Mouse (Mus musculus) hindbrain, embryonic 14.5 days (tissue): ENCODE measurements at regions not wholly inside any gene's neighbourhood (a gene's known extent, or its start where the extent isn't known, plus 50 kb on each side); places are given as distances from the start of the nearest gene placed in this dataset.

Experiments used
- ATAC-seq: fragments of 200-750 bp; cut with Nextera tagmentation; 2 replicates; pipeline ENCODE4 v1.8.0; 2017; ENCODE audit warnings: moderate number of reproducible peaks, mild to moderate bottlenecking, moderate TSS enrichment, moderate library complexity; ENCODE audit not compliant: low FRiP score
- DNase-seq: peaks from one replicate; pipeline ENCODE4 v3.0.0-alpha.2; 2015; ENCODE audit warnings: low spot score
- H3K27ac ChIP-seq: fragments of 300-500 bp; sonication (generic); 2 replicates; pipeline ENCODE4 v1.5.1; 2014; ENCODE audit warnings: mild to moderate bottlenecking, moderate library complexity
- H3K27me3 ChIP-seq: fragments of 300-500 bp; sonication (generic); 2 replicates; pipeline ENCODE4 v1.6.1; 2014; ENCODE audit warnings: mild to moderate bottlenecking, low read length, mixed read lengths; ENCODE audit not compliant: control insufficient read depth, insufficient read depth
- H3K36me3 ChIP-seq: fragments of 300-500 bp; sonication (generic); replicated peaks from 2 replicates; pipeline ENCODE4 v1.6.1; 2014; ENCODE audit not compliant: control insufficient read depth, insufficient read depth
- H3K4me1 ChIP-seq: fragments of 300-500 bp; sonication (generic); replicated peaks from 2 replicates; pipeline ENCODE4 v1.6.1; 2014; ENCODE audit warnings: antibody characterized with exemption, low read length, mixed read lengths; ENCODE audit not compliant: control insufficient read depth, insufficient read depth
- H3K4me2 ChIP-seq: fragments of 300-500 bp; sonication (generic); replicated peaks from 2 replicates; pipeline ENCODE4 v1.6.1; 2014; ENCODE audit warnings: mild to moderate bottlenecking, moderate library complexity
- H3K4me3 ChIP-seq: fragments of 300-500 bp; sonication (generic); replicated peaks from 2 replicates; pipeline ENCODE4 v1.5.1; 2014; ENCODE audit warnings: mild to moderate bottlenecking, low read length
- H3K9ac ChIP-seq: fragments of 300-500 bp; sonication (generic); 2 replicates; pipeline ENCODE4 v1.6.1; 2014
- H3K9me3 ChIP-seq: fragments of 300-500 bp; sonication (generic); 2 replicates; pipeline ENCODE4 v1.6.1; 2016; ENCODE audit warnings: low read length; ENCODE audit not compliant: control insufficient read depth
- WGBS: fragments of 180-500 bp; shearing (Covaris S2); extraction: QIAGEN DNeasy Blood & Tissue Kit; methylation state at CpG from one replicate; pipeline ENCODE4 v1.1.7; 2014; 5-methylcytosine and 5-hydroxymethylcytosine counted together

DNA sequence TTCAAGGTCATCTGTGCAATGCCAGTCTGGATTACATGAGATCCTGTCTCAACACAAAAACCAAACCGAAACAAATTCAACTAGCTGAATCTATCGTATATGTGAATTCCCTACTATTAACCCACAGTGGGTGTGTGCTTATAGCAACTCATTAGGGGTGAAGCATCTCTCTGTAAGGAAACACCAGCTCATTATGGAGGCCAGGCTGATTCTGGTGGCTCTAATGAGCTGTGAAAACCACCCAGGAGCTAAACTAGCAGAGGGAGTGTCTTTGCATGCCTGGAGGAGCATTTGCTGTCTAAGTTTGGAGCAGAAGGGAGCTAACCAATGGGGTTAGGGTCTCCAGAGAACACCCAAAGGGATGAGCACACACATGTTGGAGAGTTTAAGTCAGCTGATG lies 54.1 kb upstream of the Adamts2 start:
- no peaks in the 10 kb centered on the region for H3K36me3 ChIP-seq
- no peaks in the 10 kb centered on the region for H3K9me3 ChIP-seq
- no peak overlapping the region for H3K9ac ChIP-seq
- 82% methylated on average over 2 of the region's 2 CpGs for WGBS
- H3K4me2 ChIP-seq = no peak overlapping the region
- H3K27me3 ChIP-seq = no peaks in the 10 kb centered on the region
- ATAC-seq = no peak; the same call in 1 of the 2 replicates
- H3K4me3 ChIP-seq = no peak overlapping the region
- DNase-seq = no peak
- H3K27ac ChIP-seq = no peak overlapping the region
- no peaks in the 10 kb centered on the region for H3K4me1 ChIP-seq

DNA sequence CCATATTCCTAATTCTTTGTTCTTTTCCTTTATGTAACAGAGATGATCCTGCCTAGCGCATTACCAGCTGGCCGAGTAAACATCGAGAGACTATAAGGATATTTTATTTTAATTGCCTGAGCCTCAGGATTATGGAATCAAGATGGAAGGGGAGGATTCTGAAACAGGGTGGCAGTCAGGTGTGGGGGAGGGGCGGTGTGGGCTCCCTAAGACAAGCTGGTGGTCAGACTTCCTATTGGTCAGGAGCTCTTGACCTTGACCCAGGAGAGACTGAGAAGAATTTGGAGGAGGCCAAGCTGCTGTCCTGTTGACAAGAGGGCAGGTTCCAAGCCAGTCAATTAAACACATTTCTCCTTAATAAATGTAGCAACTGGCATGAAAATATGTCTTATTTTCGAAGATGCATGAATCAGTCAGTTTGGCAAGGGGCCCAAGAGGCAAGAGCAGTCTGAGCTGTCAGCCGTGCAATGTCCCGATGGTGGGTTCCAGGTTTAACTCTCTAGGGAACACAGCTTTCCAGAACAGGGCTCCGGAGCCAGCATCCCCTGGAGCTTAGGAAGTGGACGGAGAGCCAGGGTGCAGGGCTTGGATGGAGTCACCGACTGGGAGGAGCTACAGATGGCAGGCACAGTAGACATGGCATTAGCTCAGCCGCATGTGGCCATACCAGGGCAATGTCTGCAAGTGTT lies 55.3 kb upstream of the Adamts2 start:
- Histone ChIP-seq H3K9me3 (no peaks in the 10 kb centered on the region), H3K27me3 (no peaks in the 10 kb centered on the region), H3K4me2 (no peak overlapping the region), H3K27ac (no peak overlapping the region), H3K4me3 (no peak overlapping the region), H3K9ac (no peak overlapping the region), H3K4me1 (no peaks in the 10 kb centered on the region), H3K36me3 (no peaks in the 10 kb centered on the region)
- WGBS = 83% methylated on average over 11 of the region's 11 CpGs
- no peak for ATAC-seq
- DNase-seq = no peak

DNA sequence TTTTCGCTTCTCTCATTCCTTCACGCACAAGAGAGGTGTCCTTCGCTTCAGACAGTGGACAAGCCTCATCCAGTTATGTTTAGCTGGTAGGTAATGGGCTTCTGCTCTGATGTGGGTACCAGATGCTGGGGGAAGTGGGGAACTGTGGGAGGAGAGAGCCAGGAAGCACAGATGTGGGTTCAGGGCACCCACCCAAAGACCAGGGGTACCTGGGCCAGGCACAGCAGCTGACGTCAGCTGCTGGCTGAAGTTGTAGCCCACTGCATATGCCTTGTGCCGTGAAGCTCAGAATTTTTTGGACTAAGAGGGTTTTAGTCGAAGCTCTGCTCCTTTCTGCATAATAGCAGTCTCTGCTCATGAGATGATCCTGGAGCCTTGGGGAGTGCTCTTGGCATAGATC lies 56.5 kb upstream of the Adamts2 start:
- ATAC-seq (no peak), DNase-seq (no peak)
- Histone ChIP-seq H3K4me3 (no peak overlapping the region), H3K27me3 (no peaks in the 10 kb centered on the region), H3K36me3 (no peaks in the 10 kb centered on the region), H3K9ac (no peak overlapping the region), H3K27ac (no peak overlapping the region), H3K4me2 (no peak overlapping the region), H3K9me3 (no peaks in the 10 kb centered on the region), H3K4me1 (no peaks in the 10 kb centered on the region)
- 89% methylated on average over 6 of the region's 6 CpGs for WGBS

DNA sequence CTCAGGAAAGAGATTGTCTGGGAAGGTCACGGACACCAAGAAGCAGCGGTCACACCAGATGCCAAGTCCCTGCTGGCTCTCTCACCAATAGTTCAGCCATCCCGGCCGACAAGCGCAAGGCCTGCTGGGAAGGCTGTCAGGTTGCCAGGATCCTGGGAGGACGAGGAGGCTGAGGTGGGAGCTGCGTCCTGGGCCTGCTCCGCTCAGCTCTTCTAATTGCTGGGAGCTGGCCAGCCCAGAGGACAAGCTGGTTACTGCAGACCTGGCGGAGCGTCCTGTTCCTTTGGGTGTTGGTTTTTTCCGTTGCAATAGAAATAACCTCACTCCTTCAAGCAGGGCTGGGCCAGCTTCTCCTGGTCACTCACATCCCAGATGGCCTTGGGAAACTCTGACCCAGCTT lies 61.7 kb upstream of the Adamts2 start:
- Histone ChIP-seq H3K4me1 (no peaks in the 10 kb centered on the region), H3K27ac (no peak overlapping the region), H3K9me3 (no peaks in the 10 kb centered on the region), H3K4me3 (no peak overlapping the region), H3K27me3 (no peaks in the 10 kb centered on the region), H3K9ac (no peak overlapping the region), H3K4me2 (no peak overlapping the region), H3K36me3 (no peaks in the 10 kb centered on the region)
- 70% methylated on average over 11 of the region's 11 CpGs for WGBS
- ATAC-seq = no peak
- DNase-seq = no peak

GRCm38 (mm10) chr11:50534266-50534665 lies 67.6 kb upstream of the Adamts2 start:
- H3K4me2 ChIP-seq = no peak overlapping the region
- H3K4me3 ChIP-seq = no peak overlapping the region
- H3K36me3 ChIP-seq = no peaks in the 10 kb centered on the region
- WGBS = 58% methylated on average over 2 of the region's 2 CpGs
- no peaks in the 10 kb centered on the region for H3K4me1 ChIP-seq
- no peaks in the 10 kb centered on the region for H3K9me3 ChIP-seq
- ATAC-seq (no peak), DNase-seq (no peak)
- H3K27me3 ChIP-seq = no peaks in the 10 kb centered on the region
- no peak overlapping the region for H3K27ac ChIP-seq
- no peak overlapping the region for H3K9ac ChIP-seq

GRCm38 (mm10) chr11:50527923-50528322 lies 74.0 kb upstream of the Adamts2 start:
- Histone ChIP-seq H3K9me3 (no peaks in the 10 kb centered on the region), H3K4me2 (no peak overlapping the region), H3K27ac (no peak overlapping the region), H3K4me3 (no peak overlapping the region), H3K4me1 (no peaks in the 10 kb centered on the region), H3K27me3 (no peaks in the 10 kb centered on the region), H3K36me3 (no peaks in the 10 kb centered on the region), H3K9ac (no peak overlapping the region)
- ATAC-seq = no peak
- WGBS = 65% methylated on average over 5 of the region's 5 CpGs
- DNase-seq = no peak

- H3K27me3 ChIP-seq = no peaks in the 10 kb centered on the region
- no peak for ATAC-seq
- 57% methylated on average over 9 of the region's 9 CpGs for WGBS
- H3K9me3 ChIP-seq = no peaks in the 10 kb centered on the region
- no peak for DNase-seq
- H3K9ac ChIP-seq = no peak overlapping the region
- H3K27ac ChIP-seq = no peak overlapping the region
- H3K36me3 ChIP-seq = no peaks in the 10 kb centered on the region
- H3K4me2 ChIP-seq = no peak overlapping the region
- H3K4me3 ChIP-seq = no peak overlapping the region
- H3K4me1 ChIP-seq = no peaks in the 10 kb centered on the region
Measured at GRCm38 (mm10) chr11:50520162-50520561, 81.7 kb upstream of the Adamts2 start.

DNA sequence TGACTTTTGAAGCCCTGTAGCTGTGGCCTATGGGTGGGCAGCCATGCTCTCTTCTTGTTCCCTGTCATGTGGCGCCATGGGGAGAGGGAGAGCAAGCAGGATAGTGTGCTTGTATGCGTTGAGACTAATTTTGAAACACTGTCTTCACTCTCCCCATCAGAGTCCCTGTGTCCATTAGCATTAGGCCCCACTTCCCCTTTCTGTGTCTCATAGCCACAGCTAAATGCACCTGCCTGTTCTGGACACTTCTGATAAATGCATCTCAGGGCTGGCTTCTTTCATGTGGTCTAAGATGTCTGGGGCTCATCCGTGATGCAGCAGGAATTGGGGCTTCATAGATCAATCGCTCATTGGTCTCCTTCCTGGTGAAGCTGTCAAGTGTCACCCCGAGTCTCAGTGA lies 77.0 kb upstream of the Rufy1 start:
- no peaks in the 10 kb centered on the region for H3K27me3 ChIP-seq
- H3K4me1 ChIP-seq = peaks cover 9% of the 10 kb centered on the region
- no peak overlapping the region for H3K9ac ChIP-seq
- DNase-seq = no peak
- H3K27ac ChIP-seq = no peak overlapping the region
- no peak overlapping the region for H3K4me2 ChIP-seq
- WGBS = 65% methylated on average over 5 of the region's 5 CpGs
- H3K36me3 ChIP-seq = no peaks in the 10 kb centered on the region
- no peak overlapping the region for H3K4me3 ChIP-seq
- ATAC-seq = no peak
- H3K9me3 ChIP-seq = no peaks in the 10 kb centered on the region

- DNase-seq (no peak), ATAC-seq (no peak)
- peak overlapping the region; percentile 41; the same call in 1 of the 2 replicates for H3K27ac ChIP-seq
- H3K27me3 ChIP-seq = no peaks in the 10 kb centered on the region
- H3K9me3 ChIP-seq = no peaks in the 10 kb centered on the region
- 64% methylated on average over 4 of the region's 4 CpGs for WGBS
- H3K36me3 ChIP-seq = no peaks in the 10 kb centered on the region
- H3K4me3 ChIP-seq = no peak overlapping the region
- no peak overlapping the region for H3K9ac ChIP-seq
- peaks cover 9% of the 10 kb centered on the region for H3K4me1 ChIP-seq
- no peak overlapping the region for H3K4me2 ChIP-seq
Measured at GRCm38 (mm10) chr11:50507498-50507824, 76.5 kb upstream of the Rufy1 start.
